Comparison of ENCODE assay signal across 8 mouse cellular contexts in genomic region chr2:150748854-150749253, GRCm38 (mm10). TPM values are rescaled to one million over a fixed set of nuclear protein-coding genes. Genes with fewer than 3 reads are reported as not detected.
A peak's percentile ranks its signal among the peaks of the same experiment; 100 is the strongest.
DNase-seq lines count a peak whose midpoint lies in the region; ATAC-seq and TF ChIP-seq lines count a peak whose summit lies in the region.

Gene Entpd6 (plus strand): TSS chr2:150749042.

- ATAC-seq in cerebellum, adult (ENCODE audit: insufficient number of reproducible peaks, low FRiP score, low TSS enrichment) = peak; percentile 93
- ATAC-seq in forebrain, embryonic 14.5 days = peak; percentile 98
- peak; percentile 98 for ATAC-seq in neural tube, embryonic 15.5 days (ENCODE audit: low FRiP score)

- H3K27me3 ChIP-seq in ES-Bruce4 (ENCODE audit: control insufficient read depth, insufficient read depth, low read length, poor library complexity, severe bottlenecking) = no peaks in the 10 kb centered on the region
- H3K27me3 ChIP-seq in forebrain, embryonic 14.5 days (replicated peaks; ENCODE audit: control insufficient read depth, insufficient read depth, low read length) = no peaks in the 10 kb centered on the region
- peaks cover 28% of the 10 kb centered on the region for H3K27me3 ChIP-seq in neural tube, embryonic 15.5 days (replicated peaks)

- H3K36me3 ChIP-seq in ES-Bruce4 (ENCODE audit: control insufficient read depth, insufficient read depth, low read length, poor library complexity, severe bottlenecking) = no peaks in the 10 kb centered on the region
- H3K36me3 ChIP-seq in forebrain, embryonic 14.5 days (ENCODE audit: control insufficient read depth, insufficient read depth, low read length) = peaks cover 11% of the 10 kb centered on the region
- peaks cover 13% of the 10 kb centered on the region for H3K36me3 ChIP-seq in neural tube, embryonic 15.5 days

- intact Hi-C loops in heart, postnatal 14 days (cut with DNase I) = loop anchor here (2.0 to 5.0 kb wide), 3 partner anchors 38 to 248 kb away; partner anchors contain the start of gene Pygb

- peak; percentile 98 for DNase-seq in forebrain, embryonic 14.5 days (ENCODE audit: low spot score)
- DNase-seq in heart, postnatal 14 days = peak; percentile 93 to 95
- peak; percentile 98 for DNase-seq in layer of hippocampus, adult 11-12 months (ENCODE audit: low spot score)
- peak; percentile 95 to 96 for DNase-seq in lung, adult 18-20 months
- peak; percentile 91 for DNase-seq in testis, postnatal 14 days (ENCODE audit: low spot score)

- TF ChIP-seq POLR2A in ES-Bruce4 (IDR thresholded peaks at IDR 0.05; ENCODE audit: insufficient read depth, low read length) = peak; percentile 76

- peak within 1 kb of the TSS; percentile 74 for H3K9ac ChIP-seq in ES-Bruce4 (ENCODE audit: low read depth, poor library complexity, severe bottlenecking)
- peak within 1 kb of the TSS; percentile 79 for H3K9ac ChIP-seq in forebrain, embryonic 14.5 days (ENCODE audit: low read length)
- peak within 1 kb of the TSS; percentile 58 for H3K9ac ChIP-seq in neural tube, embryonic 15.5 days (replicated peaks)

- H3K4me2 ChIP-seq in forebrain, embryonic 14.5 days (ENCODE audit: low read length) = peak within 1 kb of the TSS; percentile 82
- peak within 1 kb of the TSS; percentile 71 for H3K4me2 ChIP-seq in neural tube, embryonic 15.5 days

- no peaks in the 10 kb centered on the region for H3K4me1 ChIP-seq in ES-Bruce4 (ENCODE audit: control insufficient read depth, insufficient read depth, low read length)
- peaks cover 8% of the 10 kb centered on the region; the same call in 1 of the 2 replicates for H3K4me1 ChIP-seq in forebrain, embryonic 14.5 days (ENCODE audit: control insufficient read depth, insufficient read depth, low read length)
- H3K4me1 ChIP-seq in neural tube, embryonic 15.5 days = peaks cover 18% of the 10 kb centered on the region

- 0% methylated on average over 30 of the region's 30 CpGs for WGBS in forebrain, embryonic 14.5 days
- 0% methylated on average over 30 of the region's 30 CpGs for WGBS in neural tube, embryonic 15.5 days

- no peaks in the 10 kb centered on the region for H3K9me3 ChIP-seq in ES-Bruce4 (replicated peaks; ENCODE audit: control insufficient read depth, insufficient read depth, low read length, poor library complexity, severe bottlenecking)
- no peaks in the 10 kb centered on the region for H3K9me3 ChIP-seq in forebrain, embryonic 14.5 days (replicated peaks; ENCODE audit: control insufficient read depth, low read length)
- H3K9me3 ChIP-seq in neural tube, embryonic 15.5 days (replicated peaks) = no peaks in the 10 kb centered on the region

- peak; percentile 65 for TF ChIP-seq CTCF in ES-Bruce4 (IDR thresholded peaks at IDR 0.05; ENCODE audit: low read depth, low read length)

- no peak within 1 kb of the TSS for H3K27ac ChIP-seq in ES-Bruce4 (ENCODE audit: insufficient read depth, low read length)
- peak within 1 kb of the TSS; percentile 65 for H3K27ac ChIP-seq in forebrain, embryonic 14.5 days (ENCODE audit: low read depth, low read length)
- H3K27ac ChIP-seq in neural tube, embryonic 15.5 days (replicated peaks) = peak within 1 kb of the TSS; percentile 83

- TF ChIP-seq EP300 in ES-Bruce4 (IDR thresholded peaks at IDR 0.05; ENCODE audit: insufficient read depth, low read depth, low read length) = 0 out of 2 replicates have a peak, but pooled peaks have one; percentile 33

- peak within 1 kb of the TSS; percentile 82 for H3K4me3 ChIP-seq in ES-Bruce4 (ENCODE audit: low read depth, low read length)
- H3K4me3 ChIP-seq in forebrain, embryonic 14.5 days (ENCODE audit: low read depth, low read length) = peak within 1 kb of the TSS; percentile 67
- H3K4me3 ChIP-seq in neural tube, embryonic 15.5 days (replicated peaks) = peak within 1 kb of the TSS; percentile 56

RNA-seq across cellular contexts. Expression of gene Entpd6, which starts in this region (rescaled TPM):
- 28.1 and 29.6 TPM in 2 replicates for polyA plus RNA-seq in ES-Bruce4 (2011; ENCODE audit: insufficient read depth, insufficient read length, low read depth, missing spikeins)
- 32.6 and 41.3 TPM in 2 replicates for polyA plus RNA-seq in forebrain, embryonic 14.5 days (2014; fragmentation: Nextera tagmentation; extraction: Ambion mirVana)
- 10 to 100 TPM; 13.3 to 15.0 TPM for total RNA-seq in heart, postnatal 14 days (2021)
- polyA plus RNA-seq in neural tube, embryonic 15.5 days (2015; fragmentation: Nextera tagmentation; extraction: Ambion mirVana) = 72.6 and 78.2 TPM in 2 replicates
